Mouse (Mus musculus): ENCODE results near the gene Fmnl2.

Fmnl2 gene

GRCm38 (mm10) chr2:52950226-52950625 is 92.6 kb downstream of the Fmnl2 start:
- no peak for TF ChIP-seq GATA4 (IDR thresholded peaks at IDR 0.05; ENCODE audit: insufficient replicate concordance, low read length)

GRCm38 (mm10) chr2:52952202-52952730 is 94.6 kb downstream of the Fmnl2 start:
- peak; percentile 33; the same call in 1 of the 2 replicates for TF ChIP-seq GATA4 (IDR thresholded peaks at IDR 0.05; ENCODE audit: insufficient replicate concordance, low read length)

DNA sequence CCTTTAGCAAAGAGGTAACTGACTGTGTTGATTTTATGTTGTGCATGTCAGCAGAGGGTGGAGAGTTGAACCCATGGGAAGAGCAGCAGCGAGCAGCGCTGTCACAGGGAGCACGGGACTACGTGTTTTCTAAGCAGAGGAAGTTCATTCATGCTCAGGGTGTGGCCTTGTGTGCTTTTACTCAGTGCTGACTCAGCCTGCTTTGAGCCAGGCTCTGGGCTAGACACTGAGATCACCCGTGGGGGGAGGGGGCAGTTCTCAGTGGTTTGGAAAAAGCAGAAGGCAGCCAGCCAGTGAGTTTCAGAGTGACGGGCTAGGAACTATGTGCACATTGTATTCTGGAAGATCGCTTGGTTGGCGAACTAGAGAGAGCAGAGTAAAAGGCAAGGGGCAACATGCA is 97.4 kb downstream of the Fmnl2 start:
- no peak for TF ChIP-seq GATA4 (IDR thresholded peaks at IDR 0.05; ENCODE audit: insufficient replicate concordance, low read length)

- no peak for TF ChIP-seq GATA4 (IDR thresholded peaks at IDR 0.05; ENCODE audit: insufficient replicate concordance, low read length)
Measured at GRCm38 (mm10) chr2:52955831-52956230, 98.2 kb downstream of the Fmnl2 start.

DNA sequence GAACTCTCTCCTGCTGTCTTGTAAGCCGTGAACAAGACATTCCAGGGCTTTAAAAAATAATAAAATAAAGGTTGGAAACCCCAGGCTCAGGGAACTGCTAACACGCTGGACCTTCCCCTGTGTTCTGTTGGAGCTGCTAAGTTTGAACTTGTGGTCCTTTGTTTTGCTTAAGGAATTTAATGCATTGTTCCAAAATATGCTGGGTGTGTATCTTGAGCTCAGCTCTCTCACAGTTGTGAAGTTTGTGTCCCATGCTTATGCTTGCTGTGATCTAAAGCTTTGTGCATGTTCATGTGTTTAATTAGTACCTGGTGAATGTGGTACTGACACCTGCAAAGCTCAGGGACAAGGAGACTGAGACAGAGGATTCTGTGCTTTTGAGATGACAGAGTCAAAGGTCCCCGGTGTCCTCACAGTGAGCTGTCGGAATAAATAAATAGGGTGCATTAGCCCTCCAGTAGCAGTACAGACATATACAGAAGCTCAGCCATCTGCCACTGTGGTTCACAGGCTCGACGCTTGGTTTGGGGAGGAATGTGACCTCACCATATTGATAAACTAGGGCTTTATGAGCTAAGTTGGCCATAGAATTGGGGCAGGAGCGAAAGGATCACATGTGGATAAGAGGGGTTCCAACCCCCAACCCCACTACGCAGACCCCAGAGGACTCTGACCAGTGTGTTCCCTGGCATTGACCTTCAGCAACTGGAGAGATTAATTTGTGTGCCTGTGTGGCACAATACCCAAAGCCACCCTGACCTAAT is 100.3 kb downstream of the Fmnl2 start:
- TF ChIP-seq GATA4 (IDR thresholded peaks at IDR 0.05; ENCODE audit: insufficient replicate concordance, low read length) = no peak

DNA sequence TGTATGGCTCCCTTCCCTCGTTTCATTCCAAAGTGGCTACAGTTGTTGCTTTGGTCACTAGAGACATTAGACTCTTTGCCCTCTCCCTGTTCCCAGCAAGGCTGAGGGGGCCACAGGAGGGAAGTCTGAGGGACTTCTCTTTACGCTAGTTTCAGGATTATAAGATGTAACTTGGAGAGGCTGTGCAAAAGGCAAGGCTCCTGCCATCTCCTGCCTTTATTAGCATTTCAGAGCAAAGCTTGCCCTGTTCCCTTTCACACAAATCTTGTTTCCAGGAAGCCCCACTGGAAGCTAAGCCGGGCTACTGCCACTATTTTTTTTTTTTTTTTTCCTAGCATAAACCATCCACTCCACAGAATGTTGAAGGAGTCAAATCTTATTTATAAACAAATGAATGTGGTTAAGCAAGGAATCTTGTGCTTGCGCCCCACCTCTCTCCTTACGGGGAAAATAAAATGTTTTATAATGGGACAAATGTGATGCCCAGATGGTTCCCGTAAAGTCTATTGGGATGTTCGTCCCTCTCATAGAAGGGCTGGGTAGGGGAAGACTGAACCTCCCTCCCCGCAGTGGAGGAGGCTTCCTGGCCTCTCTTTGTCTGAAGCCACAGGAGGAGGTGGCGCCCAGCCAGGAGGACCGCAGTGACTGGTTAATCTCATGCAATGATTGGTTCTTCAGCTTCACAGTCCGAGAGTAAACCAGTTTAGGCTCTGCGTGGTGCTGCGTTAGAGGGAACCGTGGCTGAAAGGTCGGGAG is 101.1 kb downstream of the Fmnl2 start:
- no peak for TF ChIP-seq GATA4 (IDR thresholded peaks at IDR 0.05; ENCODE audit: insufficient replicate concordance, low read length)

DNA sequence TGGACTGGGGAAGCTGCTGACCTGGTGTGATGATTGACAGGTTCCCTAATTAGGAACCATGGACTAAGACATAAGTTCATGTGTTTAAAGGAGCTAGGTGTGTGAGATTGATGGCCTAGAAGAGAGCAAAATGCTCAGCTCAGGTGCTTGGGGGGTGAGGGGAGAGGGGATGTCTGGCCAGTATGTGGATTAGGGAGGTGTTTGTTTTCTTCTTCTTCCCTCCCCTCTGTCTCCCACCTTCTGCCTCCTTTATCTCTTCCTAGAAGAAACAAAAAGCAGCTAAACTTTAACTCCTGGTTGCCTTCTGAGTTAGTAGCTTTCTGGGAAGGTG is 101.6 kb downstream of the Fmnl2 start:
- TF ChIP-seq GATA4 (IDR thresholded peaks at IDR 0.05; ENCODE audit: insufficient replicate concordance, low read length) = no peak

GRCm38 (mm10) chr2:52959982-52960381 is 102.3 kb downstream of the Fmnl2 start:
- TF ChIP-seq GATA4 (IDR thresholded peaks at IDR 0.05; ENCODE audit: insufficient replicate concordance, low read length) = no peak

DNA sequence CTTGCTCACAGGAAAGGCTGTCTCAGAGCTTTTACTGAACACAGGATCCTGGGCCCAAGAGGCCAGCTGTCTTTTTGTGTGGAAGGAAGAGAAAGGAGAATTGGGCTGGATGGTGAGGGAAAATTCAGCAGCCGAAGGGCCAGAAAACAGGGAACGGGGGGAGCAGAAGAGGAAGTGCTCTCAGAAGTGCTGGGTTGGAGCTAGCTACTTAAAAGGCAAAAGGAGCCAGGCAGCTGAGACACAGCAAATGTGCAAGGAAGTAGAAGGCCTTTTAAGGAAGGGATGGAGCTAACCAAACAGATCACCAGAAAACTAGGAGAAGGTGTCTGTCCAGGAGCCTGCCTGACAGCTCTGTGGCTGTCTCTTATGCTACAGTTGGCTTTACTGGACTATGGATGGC is 103.0 kb downstream of the Fmnl2 start:
- TF ChIP-seq GATA4 (IDR thresholded peaks at IDR 0.05; ENCODE audit: insufficient replicate concordance, low read length) = no peak

- TF ChIP-seq GATA4 (IDR thresholded peaks at IDR 0.05; ENCODE audit: insufficient replicate concordance, low read length) = no peak
Measured at GRCm38 (mm10) chr2:52963439-52963838, 105.8 kb downstream of the Fmnl2 start.

- TF ChIP-seq GATA4 (IDR thresholded peaks at IDR 0.05; ENCODE audit: insufficient replicate concordance, low read length) = no peak
Measured at GRCm38 (mm10) chr2:52964386-52964928, 106.8 kb downstream of the Fmnl2 start.

- no peak for TF ChIP-seq GATA4 (IDR thresholded peaks at IDR 0.05; ENCODE audit: insufficient replicate concordance, low read length)
Measured at GRCm38 (mm10) chr2:52966227-52966626, 108.6 kb downstream of the Fmnl2 start.

GRCm38 (mm10) chr2:52966820-52967460 is 109.3 kb downstream of the Fmnl2 start:
- TF ChIP-seq GATA4 (IDR thresholded peaks at IDR 0.05; ENCODE audit: insufficient replicate concordance, low read length) = no peak

DNA sequence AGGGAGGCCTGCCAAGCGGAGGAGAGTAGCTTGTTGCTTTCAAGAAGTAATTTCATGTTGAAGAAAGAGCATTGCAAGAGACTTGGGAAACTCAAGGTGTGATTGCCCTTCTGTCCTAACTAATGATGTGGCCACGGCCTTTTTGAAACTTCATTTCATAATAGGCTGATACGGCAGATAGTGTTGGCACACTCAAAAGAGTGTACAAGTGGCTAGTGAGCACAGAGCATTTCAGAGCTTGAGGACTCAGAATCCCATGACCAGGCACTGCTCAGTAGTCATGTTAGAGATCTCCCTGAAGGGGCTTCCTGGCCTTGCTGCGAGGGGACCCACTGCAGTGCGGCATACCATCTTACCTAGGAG is 109.8 kb downstream of the Fmnl2 start:
- TF ChIP-seq GATA4 (IDR thresholded peaks at IDR 0.05; ENCODE audit: insufficient replicate concordance, low read length) = no peak

DNA sequence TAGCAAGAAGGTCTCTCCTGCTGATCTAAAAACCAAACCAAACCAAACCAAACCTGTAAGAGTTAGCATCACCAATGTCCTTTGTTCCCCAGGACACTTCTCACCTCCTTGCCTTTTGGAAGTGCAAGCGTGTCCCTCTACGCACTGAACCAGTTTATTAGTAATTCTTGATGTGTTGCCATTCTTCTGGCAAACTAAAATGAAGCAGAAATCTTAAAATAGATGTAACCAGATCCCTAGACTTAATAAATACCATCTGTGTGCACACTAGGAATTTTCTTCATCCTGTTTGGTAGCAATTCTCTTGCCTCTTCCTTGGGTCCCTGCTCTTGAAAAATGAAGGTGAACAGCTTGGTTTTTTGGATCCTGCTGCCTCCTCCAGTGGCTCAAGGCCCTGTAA is 111.2 kb downstream of the Fmnl2 start:
- no peak for TF ChIP-seq GATA4 (IDR thresholded peaks at IDR 0.05; ENCODE audit: insufficient replicate concordance, low read length)

- no peak for TF ChIP-seq GATA4 (IDR thresholded peaks at IDR 0.05; ENCODE audit: insufficient replicate concordance, low read length)
Measured at GRCm38 (mm10) chr2:52974056-52974455, 116.4 kb downstream of the Fmnl2 start.
